Comparison of ENCODE assay signal across 8 mouse cellular contexts in the genomic region with DNA sequence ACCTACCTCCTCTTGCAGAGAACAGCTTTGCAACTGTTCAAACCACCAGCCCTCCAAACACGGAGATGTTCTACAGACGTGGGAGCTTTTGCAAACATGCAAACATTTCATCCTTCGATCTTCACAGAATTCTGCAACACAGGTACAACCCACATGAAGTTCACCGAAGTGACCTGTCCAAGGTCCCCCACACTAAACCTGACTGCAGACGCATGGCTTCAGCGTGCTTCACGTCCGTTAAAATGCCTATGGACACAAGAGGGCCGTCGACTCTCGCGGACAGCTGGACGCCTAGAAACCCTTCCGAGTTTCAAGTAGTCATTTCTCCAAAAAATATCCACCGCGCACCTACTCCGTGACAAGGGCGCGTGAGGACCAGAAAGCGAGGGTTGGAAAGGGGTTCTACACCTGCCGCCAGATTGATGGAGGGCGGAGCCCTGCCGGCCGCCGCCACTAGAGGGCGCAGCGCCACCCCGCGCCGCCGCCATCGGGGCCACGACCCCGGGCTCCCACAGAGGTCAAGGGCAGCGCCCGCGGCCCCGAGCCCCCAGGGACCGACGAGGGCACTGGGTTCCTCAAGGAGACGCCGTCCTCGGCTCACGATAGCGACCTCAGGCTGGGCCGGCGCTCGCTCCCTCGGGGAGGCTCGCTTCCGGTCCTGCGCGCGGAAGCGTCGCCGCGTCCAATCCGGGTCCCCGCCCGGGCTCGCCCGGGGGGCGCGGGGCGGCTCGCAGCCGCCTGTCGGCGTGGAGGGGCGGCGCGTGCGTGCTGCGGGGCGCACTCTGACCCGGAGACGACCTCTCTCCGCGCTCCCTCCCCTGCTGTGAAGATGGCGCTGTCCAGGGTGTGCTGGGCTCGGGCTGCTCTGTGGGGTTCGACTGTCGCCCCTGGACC. TPM values are rescaled to one million over a fixed set of nuclear protein-coding genes. Genes with fewer than 3 reads are reported as not detected.
DNase-seq lines count a peak whose midpoint lies in the region; ATAC-seq and TF ChIP-seq lines count a peak whose summit lies in the region.

Gene Letmd1 (plus strand): TSS at position 729 of the 894 bp plus-strand sequence.

- peaks cover 19% of the 10 kb centered on the region for H3K79me2 ChIP-seq in MEL (ENCODE audit: control insufficient read depth, insufficient read depth, low read length, poor library complexity)

- H3K36me3 ChIP-seq in MEL (ENCODE audit: control insufficient read depth in 1 of 2, insufficient read depth in 2 of 2, low read length in 2 of 2): peaks cover 0 to 10% of the 10 kb centered on the region in 2 experiments; a peak in 3 of 4 replicates
- H3K36me3 ChIP-seq in forebrain, postnatal 0 days (ENCODE audit: insufficient read depth): peaks cover 3% of the 10 kb centered on the region
- peaks cover 16% of the 10 kb centered on the region for H3K36me3 ChIP-seq in neural tube, embryonic 15.5 days

- peak; percentile 85 to 99 (median 93) for TF ChIP-seq CTCF in MEL (IDR thresholded peaks at IDR 0.05 in 2 of 3, conservative IDR thresholded peaks at IDR 0.05 in 1 of 3; ENCODE audit: control insufficient read depth in 1 of 3, insufficient read depth in 1 of 3, low read depth in 2 of 3, low read length in 3 of 3, poor library complexity in 1 of 3, severe bottlenecking in 1 of 3)
- TF ChIP-seq CTCF in cerebellum, adult 2 months (IDR thresholded peaks at IDR 0.05; ENCODE audit: borderline replicate concordance, insufficient read depth, low read depth, low read length): peak; percentile 76
- TF ChIP-seq CTCF in forebrain, postnatal 0 days (IDR thresholded peaks at IDR 0.05; ENCODE audit: low read depth): peak; percentile 81
- TF ChIP-seq CTCF in layer of hippocampus, adult 2 months (conservative IDR thresholded peaks at IDR 0.05): peak; percentile 94
- peak; percentile 35; the same call in 1 of the 2 replicates for TF ChIP-seq CTCF in lung, adult 2 months (IDR thresholded peaks at IDR 0.05; ENCODE audit: insufficient read depth, low read length)

- TF ChIP-seq RAD21 in MEL (IDR thresholded peaks at IDR 0.05; ENCODE audit: low read depth, low read length): peak; percentile 26

- WGBS in cerebellum, adult 2 months: 2% methylated on average over 84 of the region's 84 CpGs
- WGBS in forebrain, postnatal 0 days: 2% methylated on average over 76 of the region's 84 CpGs
- WGBS in lung, adult 2 months: 2% methylated on average over 84 of the region's 84 CpGs
- WGBS in neural tube, embryonic 15.5 days: 2% methylated on average over 80 of the region's 84 CpGs

- peak within 1 kb of the TSS; percentile 89 for H3K4me3 ChIP-seq in MEL (ENCODE audit: control insufficient read depth in 1 of 2, insufficient read depth in 1 of 2, low read depth in 2 of 2, low read length in 2 of 2)
- H3K4me3 ChIP-seq in cerebellum, adult 2 months (replicated peaks; ENCODE audit: insufficient read depth, low read depth, low read length): peak within 1 kb of the TSS; percentile 88
- peak within 1 kb of the TSS; percentile 88 for H3K4me3 ChIP-seq in forebrain, postnatal 0 days (ENCODE audit: low read depth, low read length)
- peak within 1 kb of the TSS; percentile 88 for H3K4me3 ChIP-seq in layer of hippocampus, adult 2 months
- peak within 1 kb of the TSS; percentile 93 for H3K4me3 ChIP-seq in lung, adult 2 months (replicated peaks; ENCODE audit: extremely low read depth, low read depth, low read length)
- H3K4me3 ChIP-seq in neural tube, embryonic 15.5 days (replicated peaks): peak within 1 kb of the TSS; percentile 82

- intact Hi-C loops in heart, postnatal 36 days (cut with DNase I): loop anchor here (1.0 to 5.0 kb wide), 3 partner anchors 26 to 214 kb away; partner anchors contain the start of gene Csrnp2

- TF ChIP-seq POLR2A in MEL (IDR thresholded peaks at IDR 0.05; ENCODE audit: control insufficient read depth in 1 of 2, insufficient read depth in 1 of 2, low read depth in 1 of 2, low read length in 2 of 2, poor library complexity in 1 of 2): peak; percentile 77 to 90
- peak; percentile 58; the same call in 1 of the 2 replicates for TF ChIP-seq POLR2A in cerebellum, adult 2 months (IDR thresholded peaks at IDR 0.05; ENCODE audit: borderline replicate concordance, insufficient read depth, low read length)
- TF ChIP-seq POLR2A in lung, adult 2 months (IDR thresholded peaks at IDR 0.05; ENCODE audit: borderline replicate concordance, extremely low read depth, low read depth, low read length): peak; percentile 67

- H3K27ac ChIP-seq in MEL (ENCODE audit: control insufficient read depth, low read depth, low read length): peak within 1 kb of the TSS; percentile 80
- H3K27ac ChIP-seq in cerebellum, adult 2 months (ENCODE audit: insufficient read depth, low read length): peak within 1 kb of the TSS; percentile 83
- peak within 1 kb of the TSS; percentile 85 for H3K27ac ChIP-seq in forebrain, postnatal 0 days (ENCODE audit: low read depth, low read length)
- peak within 1 kb of the TSS; percentile 98 for H3K27ac ChIP-seq in layer of hippocampus, adult 2 months
- peak within 1 kb of the TSS; percentile 92 for H3K27ac ChIP-seq in neural tube, embryonic 15.5 days (replicated peaks)

- no peaks in the 10 kb centered on the region for H3K27me3 ChIP-seq in MEL (ENCODE audit: control insufficient read depth in 1 of 2, insufficient read depth in 2 of 2, low read length in 2 of 2)
- H3K27me3 ChIP-seq in cerebellum, adult 2 months (ENCODE audit: control insufficient read depth, insufficient read depth, low read length): no peaks in the 10 kb centered on the region
- H3K27me3 ChIP-seq in forebrain, postnatal 0 days (ENCODE audit: insufficient read depth, low read length): no peaks in the 10 kb centered on the region
- H3K27me3 ChIP-seq in neural tube, embryonic 15.5 days (replicated peaks): no peaks in the 10 kb centered on the region

- peak; percentile 98 for ATAC-seq in forebrain, postnatal 0 days
- ATAC-seq in neural tube, embryonic 15.5 days (ENCODE audit: low FRiP score): peak; percentile 96

- peak; percentile 91 for DNase-seq in MEL (ENCODE audit: low read depth, low spot score)
- peak; percentile 84 for DNase-seq in cerebellum, adult 2 months
- DNase-seq in forebrain, postnatal 0 days: peak; percentile 95
- peak; percentile 85 to 91 for DNase-seq in heart, postnatal 36 days
- peak; percentile 90 to 93 for DNase-seq in layer of hippocampus, adult 2 months (ENCODE audit: low spot score in 2 of 2)
- DNase-seq in lung, adult 2 months: peak; percentile 84
- peak; percentile 90 for DNase-seq in testis, postnatal 10 days (ENCODE audit: low spot score)

- peaks cover 0 to 10% of the 10 kb centered on the region in 2 experiments; a peak in 2 of 4 replicates for H3K4me1 ChIP-seq in MEL (ENCODE audit: control insufficient read depth in 1 of 2, insufficient read depth in 2 of 2, low read length in 2 of 2)
- H3K4me1 ChIP-seq in cerebellum, adult 2 months (ENCODE audit: control insufficient read depth, insufficient read depth, low read length): no peaks in the 10 kb centered on the region; the same call in 1 of the 2 replicates
- H3K4me1 ChIP-seq in forebrain, postnatal 0 days (ENCODE audit: insufficient read depth): peaks cover 12% of the 10 kb centered on the region; the same call in 1 of the 2 replicates
- H3K4me1 ChIP-seq in lung, adult 2 months (ENCODE audit: control insufficient read depth, insufficient read depth, low read length): peaks cover 8% of the 10 kb centered on the region
- peaks cover 29% of the 10 kb centered on the region for H3K4me1 ChIP-seq in neural tube, embryonic 15.5 days

- H3K9me3 ChIP-seq in MEL (replicated peaks; ENCODE audit: insufficient read depth, low read length): no peaks in the 10 kb centered on the region
- H3K9me3 ChIP-seq in forebrain, postnatal 0 days (ENCODE audit: low read length): no peaks in the 10 kb centered on the region
- no peaks in the 10 kb centered on the region for H3K9me3 ChIP-seq in neural tube, embryonic 15.5 days (replicated peaks)

- H3K9ac ChIP-seq in MEL (ENCODE audit: control insufficient read depth, low read depth, low read length, poor library complexity, severe bottlenecking): peak within 1 kb of the TSS; percentile 97
- peak within 1 kb of the TSS; percentile 84 for H3K9ac ChIP-seq in forebrain, postnatal 0 days
- peak within 1 kb of the TSS; percentile 87 for H3K9ac ChIP-seq in neural tube, embryonic 15.5 days (replicated peaks)

- peak in 1 of 2 experiments; percentile 19; a peak in 1 of 4 replicates for TF ChIP-seq EP300 in MEL (IDR thresholded peaks at IDR 0.05; ENCODE audit: low read depth in 1 of 2, low read length in 2 of 2)

- H3K4me2 ChIP-seq in forebrain, postnatal 0 days (ENCODE audit: low read depth): peak within 1 kb of the TSS; percentile 70
- H3K4me2 ChIP-seq in neural tube, embryonic 15.5 days: peak within 1 kb of the TSS; percentile 86

TF ChIP-seq in MEL, 35 proteins besides CTCF, POLR2A, EP300 and RAD21 (continues in another document):
- TF ChIP-seq ZNF384 (IDR thresholded peaks at IDR 0.05; ENCODE audit: low read depth, low read length) (no peak), HCFC1 (IDR thresholded peaks at IDR 0.05; ENCODE audit: low read depth, low read length) (peak; percentile 87), NRF1 (IDR thresholded peaks at IDR 0.05; ENCODE audit: insufficient read depth, low read depth, low read length, poor library complexity, severe bottlenecking) (peak; percentile 82), SMC3 (IDR thresholded peaks at IDR 0.05; ENCODE audit: low read depth, low read length) (peak; percentile 64), KAT2A (conservative IDR thresholded peaks at IDR 0.05; ENCODE audit: low read depth, low read length) (no peak; the same call in 1 of the 2 replicates), ZMIZ1 (IDR thresholded peaks at IDR 0.05; ENCODE audit: low read depth, low read length) (peak; percentile 80; the same call in 1 of the 2 replicates), MYC (IDR thresholded peaks at IDR 0.05; ENCODE audit: low read depth, low read length) (peak; percentile 65), MYB (IDR thresholded peaks at IDR 0.05; ENCODE audit: low read depth, low read length) (peak; percentile 28; the same call in 1 of the 2 replicates), ELF1 (IDR thresholded peaks at IDR 0.05; ENCODE audit: low read depth, low read length) (peak; percentile 83), TCF12 (IDR thresholded peaks at IDR 0.05; ENCODE audit: low read depth, low read length) (peak; percentile 35; the same call in 1 of the 2 replicates)

RNA-seq across cellular contexts. Expression of gene Letmd1, which starts in this region (rescaled TPM):
- 30.1 and 38.8 TPM in 2 replicates for total RNA-seq in MEL (2012; rRNA removed)
- polyA plus RNA-seq in MEL (2012; ENCODE audit: insufficient read depth in 1 of 2, insufficient read length in 2 of 2, low read depth in 1 of 2, low replicate concordance in 2 of 2, missing spikeins in 1 of 2): 100 to 1,000 TPM in 1 of 2 experiments, 10 to 100 TPM in 1; 64.3 to 277 TPM
- 67.0 and 70.5 TPM in 2 replicates for polyA plus RNA-seq in cerebellum, adult 2 months (2012; rRNA removed)
- 70.5 and 87.8 TPM in 2 replicates for total RNA-seq in forebrain, postnatal 0 days (2014; rRNA removed)
- polyA plus RNA-seq in forebrain, postnatal 0 days (2015; fragmentation: Nextera tagmentation; extraction: Ambion mirVana): 45.3 and 52.5 TPM in 2 replicates
- total RNA-seq in heart, postnatal 36 days (2021): 10 to 100 TPM; 12.2 to 14.8 TPM
- total RNA-seq in layer of hippocampus, adult 2 months (2021): 10 to 100 TPM; 57.1 to 62.9 TPM
- polyA plus RNA-seq in lung, adult 2 months (2012; rRNA removed): 32.6 and 44.4 TPM in 2 replicates
- 50.6 and 57.2 TPM in 2 replicates for polyA plus RNA-seq in neural tube, embryonic 15.5 days (2015; fragmentation: Nextera tagmentation; extraction: Ambion mirVana)

Comparison
In these comparisons a context has a peak if more than half of its experiments do, and no peak if none do; other contexts are left out.
1. Peak in every context shown above with its lines: DNase-seq, ATAC-seq, H3K4me3 ChIP-seq and H3K27ac ChIP-seq.
2. CTCF ChIP-seq: peak in every context shown above with its lines; median percentile 94 in layer of hippocampus, adult 2 months; 93 in MEL; 81 in forebrain, postnatal 0 days; 76 in cerebellum, adult 2 months; 35 in lung, adult 2 months.